Mouse (Mus musculus): ENCODE results near the gene Bpifb5. TPM values are rescaled to one million over a fixed set of nuclear protein-coding genes. Genes with fewer than 3 reads are reported as not detected.

Bpifb5 gene
- polyA plus RNA-seq (2015; fragmentation: Nextera tagmentation; extraction: Ambion mirVana), result 0.10 TPM in 1 of 2 replicates, not detected in the other

DNA sequence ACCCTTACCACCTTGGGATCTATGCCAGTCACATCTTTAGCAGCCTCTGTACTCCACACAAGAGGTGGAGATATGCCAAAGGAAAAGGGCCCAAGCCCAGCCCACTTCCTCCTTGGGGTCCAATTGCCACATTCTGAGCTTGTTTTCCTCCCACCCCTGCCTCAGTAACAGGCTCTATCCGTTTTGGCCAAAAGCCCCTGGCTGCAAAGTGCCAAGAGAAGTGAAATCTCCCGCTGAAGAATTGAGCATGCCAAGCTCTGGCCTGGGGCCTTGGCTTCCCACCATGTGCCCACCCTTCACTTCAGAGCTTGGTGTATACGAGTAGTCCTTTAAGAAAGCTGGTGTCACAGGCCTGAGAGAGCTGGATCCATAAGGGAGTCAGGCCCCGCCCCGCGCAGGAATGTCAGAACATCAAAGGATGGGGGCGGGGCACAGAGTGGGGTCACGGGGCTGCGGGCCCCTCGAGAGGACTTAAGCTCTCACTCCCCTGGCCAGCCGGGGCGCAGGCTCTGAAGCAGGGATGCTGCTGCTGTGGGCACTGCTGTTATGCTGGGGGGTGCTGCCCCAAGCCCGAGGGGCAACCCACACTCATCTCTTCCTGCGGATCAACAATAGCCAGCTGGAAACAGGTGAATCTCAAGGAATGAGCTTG is at the start of gene Bpifb5:
Gene Bpifb5 (plus strand): TSS at position 478 of the 652 bp plus-strand sequence.

GRCm38 (mm10) chr2:154190546-154191258 is 32.8 kb upstream of the Bpifb5 start, which contains the start of gene Bpifb1:
Bpifb1 (plus strand) TSS chr2:154190818.

DNA sequence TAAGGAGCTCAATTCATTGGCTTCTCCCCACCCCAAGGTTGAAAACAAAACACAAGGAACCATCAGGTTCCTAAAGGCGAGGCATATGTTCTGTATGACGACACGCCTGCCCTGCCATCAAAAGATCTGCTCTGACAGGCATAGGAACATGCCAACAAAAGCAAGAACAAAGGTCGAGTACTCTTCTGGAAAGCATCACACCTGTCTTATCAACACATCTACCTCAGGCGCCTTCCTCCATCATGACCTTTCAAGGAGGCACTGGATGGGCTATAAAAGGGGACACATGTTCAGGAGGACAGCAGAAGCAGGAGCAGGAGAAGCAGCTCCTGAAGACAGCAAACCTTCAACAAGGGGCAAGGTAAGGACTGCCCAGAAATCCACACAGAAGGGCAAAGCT is 34.0 kb downstream of the Bpifb5 start, which contains the start of gene Bpifb9a:
Gene Bpifb9a (plus strand): TSS at position 301 of the 400 bp plus-strand sequence.

Other genes with a start within 250 kb of the Bpifb5 start
- not detected in 2 replicates for gene Bpifa6, start 248.8 kb upstream of the Bpifb5 start, polyA plus RNA-seq (2015; fragmentation: Nextera tagmentation; extraction: Ambion mirVana)
- gene Bpifa2, start 215.5 kb upstream of the Bpifb5 start, polyA plus RNA-seq (2015; fragmentation: Nextera tagmentation; extraction: Ambion mirVana), result not detected in 2 replicates
- gene Bpifa3, start 93.4 kb upstream of the Bpifb5 start, polyA plus RNA-seq (2015; fragmentation: Nextera tagmentation; extraction: Ambion mirVana), result not detected in 2 replicates
- not detected in 2 replicates for gene Bpifa1, start 80.9 kb upstream of the Bpifb5 start, polyA plus RNA-seq (2015; fragmentation: Nextera tagmentation; extraction: Ambion mirVana)
- not detected in 2 replicates for gene Bpifa5, start 61.1 kb upstream of the Bpifb5 start, polyA plus RNA-seq (2015; fragmentation: Nextera tagmentation; extraction: Ambion mirVana)
- gene Bpifb1, start 32.9 kb upstream of the Bpifb5 start, polyA plus RNA-seq (2015; fragmentation: Nextera tagmentation; extraction: Ambion mirVana), result 0.32 and 0.80 TPM in 2 replicates
- not detected in 2 replicates for gene Bpifb9a, start 34.1 kb downstream of the Bpifb5 start, polyA plus RNA-seq (2015; fragmentation: Nextera tagmentation; extraction: Ambion mirVana)
- gene Bpifb9b, start 83.5 kb downstream of the Bpifb5 start, polyA plus RNA-seq (2015; fragmentation: Nextera tagmentation; extraction: Ambion mirVana), result not detected in 2 replicates
- gene Cdk5rap1, start 149.3 kb downstream of the Bpifb5 start, polyA plus RNA-seq (2015; fragmentation: Nextera tagmentation; extraction: Ambion mirVana), result 5.8 and 34.0 TPM in 2 replicates
- gene Snta1, start 184.4 kb downstream of the Bpifb5 start, polyA plus RNA-seq (2015; fragmentation: Nextera tagmentation; extraction: Ambion mirVana), result 2.9 and 3.9 TPM in 2 replicates
- 10.6 and 11.3 TPM in 2 replicates for gene Cbfa2t2, start 212.7 kb downstream of the Bpifb5 start, polyA plus RNA-seq (2015; fragmentation: Nextera tagmentation; extraction: Ambion mirVana)